Mouse (Mus musculus) left cerebral cortex, postnatal 25 days (tissue): Measurements from ENCODE around the gene Bbx. TPM values are rescaled to one million over a fixed set of nuclear protein-coding genes. Genes with fewer than 3 reads are reported as not detected.

Source experiments
- DNase-seq, 2 experiments: peaks; one replicate each; pipeline ENCODE4 v3.0.0; 2022; ENCODE audit warnings: low spot score in 2 of 2, mixed read lengths in 1 of 2
- intact Hi-C: fragments of 180-260 bp; cut with DNase I; formaldehyde crosslinking; loops from one replicate; pipeline ENCODE4 v1.15.1; 2025
- total RNA-seq, 2 experiments: library from RNA; stranded (reverse); gene quantifications; 2 replicates each; pipeline ENCODE4 v1.2.3; 2021

Bbx gene
- total RNA-seq, 2 experiments from 2014 or later = 17.1 to 20.0 TPM

DNA sequence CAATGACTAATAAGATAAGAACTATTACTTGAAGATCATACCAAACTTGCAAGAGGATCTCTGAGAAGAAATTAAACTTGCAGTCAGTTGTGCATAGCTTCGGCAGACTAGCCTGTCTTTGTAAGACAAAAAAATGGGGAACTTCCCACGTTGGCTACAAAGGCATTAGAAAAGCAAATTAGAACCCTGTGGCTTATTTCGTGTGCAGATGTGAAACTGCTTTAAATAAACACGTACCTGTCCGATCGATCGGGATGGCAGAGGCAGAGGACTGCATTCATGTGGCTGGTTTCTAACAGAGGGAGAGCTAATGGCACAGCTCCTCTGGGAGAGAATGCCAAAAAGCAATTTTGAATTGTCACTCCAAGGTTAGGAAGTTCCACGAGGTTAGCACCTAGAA, 16.8 kb downstream of the Bbx start:
- intact Hi-C loops = no loop called here
- no peak for DNase-seq

DNA sequence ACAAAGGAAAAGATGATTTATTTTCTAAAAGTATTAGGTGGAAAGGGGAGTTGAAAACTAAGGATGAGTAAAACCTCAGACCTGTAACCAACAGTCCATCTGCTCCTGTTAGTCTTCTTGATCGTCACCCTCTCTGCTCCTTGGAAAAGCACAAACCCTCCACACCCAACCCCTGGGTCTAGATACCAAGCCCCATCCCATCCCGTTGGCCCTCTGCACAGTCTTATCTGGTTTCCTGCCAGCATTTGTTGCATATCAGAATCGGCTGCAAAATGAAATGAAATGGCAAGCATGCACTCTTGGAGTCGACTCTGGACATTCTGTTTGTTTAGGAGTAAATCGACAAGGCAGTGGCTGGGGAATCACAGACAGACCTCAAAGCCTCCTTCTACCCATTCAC, 29.3 kb downstream of the Bbx start:
- intact Hi-C loops = no loop called here
- DNase-seq = no peak

DNA sequence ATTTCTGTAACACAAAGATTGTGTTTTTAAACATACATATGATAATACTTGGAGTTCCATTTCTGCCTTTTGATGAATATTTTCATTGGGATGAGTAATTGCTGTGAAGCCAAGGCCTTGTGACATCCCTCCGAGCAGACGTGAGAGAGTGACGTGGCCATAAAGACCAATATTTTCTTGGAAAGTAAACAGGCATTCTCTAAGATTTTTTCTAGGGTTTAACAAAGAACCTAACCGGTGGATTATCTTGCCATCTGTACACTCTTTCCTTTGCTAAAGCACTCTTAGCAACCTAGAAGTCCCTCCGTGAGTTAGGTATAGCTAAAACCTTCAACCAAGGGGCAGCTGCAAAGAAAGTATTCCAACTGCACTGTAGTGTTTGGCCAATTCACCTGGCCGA, 32.4 kb downstream of the Bbx start:
- DNase-seq = no peak
- intact Hi-C loops = no loop called here

DNA sequence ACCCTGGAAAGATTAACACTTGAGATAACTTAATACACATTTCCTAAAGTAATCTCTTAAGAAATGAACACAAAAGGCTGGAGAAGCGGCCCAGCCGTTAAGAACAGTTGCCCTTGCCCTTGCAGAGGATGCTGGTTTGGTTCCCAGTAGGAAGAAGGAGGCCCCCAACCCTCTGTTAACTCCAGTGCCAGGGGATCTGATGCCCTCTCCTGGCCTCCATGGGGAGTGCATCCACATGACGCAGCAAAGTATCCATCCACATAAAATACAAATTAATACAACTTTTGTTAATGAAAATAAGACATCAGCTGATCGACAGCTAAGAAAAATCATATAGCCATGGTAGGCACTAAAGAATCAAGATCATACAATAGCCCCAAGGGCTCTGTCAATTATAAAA, 33.6 kb downstream of the Bbx start:
- intact Hi-C loops = no loop called here
- no peak for DNase-seq

DNA sequence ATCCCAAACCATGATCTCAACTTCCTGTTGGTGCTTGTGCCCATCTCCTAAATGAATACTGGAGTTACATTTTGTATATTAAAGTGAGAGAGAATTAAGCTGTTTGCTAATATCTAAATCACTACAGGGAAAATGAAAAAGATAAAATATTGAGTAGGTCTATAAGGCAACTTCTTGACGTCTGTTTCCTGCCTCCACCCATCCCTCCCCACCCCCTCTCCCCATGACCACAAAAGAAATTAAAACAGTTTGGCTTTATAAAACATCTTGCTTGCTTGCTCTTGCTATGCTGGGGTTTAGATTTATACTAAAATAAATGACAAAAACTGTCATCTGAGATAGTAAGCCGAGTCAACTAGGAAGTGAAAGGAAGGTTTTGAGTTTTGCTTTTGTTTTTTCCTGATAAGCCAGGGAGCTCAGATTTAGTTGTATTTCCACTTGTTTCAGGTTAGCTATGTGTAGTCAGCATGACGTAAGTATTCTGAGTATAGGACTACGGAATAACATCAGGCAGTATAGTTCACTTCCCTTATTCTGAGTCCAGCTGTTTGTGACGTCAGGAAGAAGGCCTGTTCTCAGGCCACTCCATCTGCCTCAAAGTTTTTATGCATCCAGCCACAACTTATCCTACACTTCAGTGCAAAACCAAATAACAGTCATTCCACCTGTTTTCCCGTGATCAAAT, 36.1 kb downstream of the Bbx start:
- no peak for DNase-seq
- intact Hi-C loops = no loop called here

DNA sequence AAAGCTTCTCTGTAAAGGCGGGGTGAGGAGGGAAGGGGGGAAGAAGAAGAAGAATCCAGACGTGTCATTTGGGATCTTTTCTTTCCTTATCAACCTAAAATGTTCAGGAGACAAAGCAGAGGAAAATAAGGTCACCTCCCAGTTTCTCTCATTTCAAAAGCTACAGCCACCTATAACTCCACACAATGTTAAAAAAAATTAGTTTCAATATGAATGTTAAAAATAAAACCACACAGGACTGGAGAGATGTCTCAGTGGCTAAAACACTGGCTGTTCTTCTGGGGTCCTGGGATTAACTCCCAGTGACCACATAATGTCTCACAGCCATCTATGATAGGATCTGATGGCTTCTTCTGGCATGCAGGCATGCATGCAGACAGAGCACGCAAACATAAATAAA, 43.7 kb downstream of the Bbx start:
- intact Hi-C loops = no loop called here
- DNase-seq = no peak

DNA sequence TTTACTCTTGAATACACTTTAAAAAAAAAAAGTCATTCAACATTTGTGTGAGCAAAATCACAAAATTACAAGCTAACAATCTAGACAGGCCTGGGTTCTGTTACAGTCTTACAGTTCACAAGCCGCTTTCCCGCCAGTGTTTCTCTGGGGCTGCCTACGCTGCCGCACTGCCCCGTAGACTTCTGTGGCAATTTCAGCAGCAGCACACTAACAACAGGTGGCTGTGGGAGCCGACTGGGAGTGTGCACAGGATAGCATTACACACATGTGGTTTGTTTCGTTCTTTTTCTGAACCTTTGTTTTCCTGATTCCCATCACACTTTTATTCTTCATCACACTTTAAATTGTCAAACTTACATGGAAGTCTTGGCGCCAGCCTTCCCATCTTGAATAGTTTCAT, 48.6 kb downstream of the Bbx start:
- DNase-seq = no peak
- intact Hi-C loops = loop anchor here (5.0 kb wide), 1 partner anchor 144 kb away; no protein-coding TSS in a partner anchor

DNA sequence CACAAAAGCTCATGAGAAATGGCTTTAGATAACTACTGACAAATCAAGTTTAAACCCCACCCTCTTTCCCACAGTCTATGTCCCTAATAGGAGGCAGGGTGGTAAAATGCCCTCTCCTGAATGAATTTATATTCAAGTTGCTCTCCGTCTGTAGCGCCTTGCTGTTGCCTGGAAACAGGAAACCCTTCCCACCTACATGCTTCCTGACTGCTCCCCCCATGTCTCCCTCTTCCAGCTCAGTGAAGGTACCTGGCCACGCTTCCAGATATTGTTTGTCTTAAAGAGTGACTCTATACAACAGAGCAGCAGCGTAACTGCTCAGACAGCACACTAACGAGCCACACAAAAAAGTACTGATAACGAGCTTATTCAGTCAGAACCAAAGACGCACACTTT, 50.8 kb downstream of the Bbx start:
- intact Hi-C loops = loop anchor here (1.0 to 5.0 kb wide), 3 partner anchors 49 to 355 kb away; no protein-coding TSS in a partner anchor
- DNase-seq = peak; percentile 39 to 48

DNA sequence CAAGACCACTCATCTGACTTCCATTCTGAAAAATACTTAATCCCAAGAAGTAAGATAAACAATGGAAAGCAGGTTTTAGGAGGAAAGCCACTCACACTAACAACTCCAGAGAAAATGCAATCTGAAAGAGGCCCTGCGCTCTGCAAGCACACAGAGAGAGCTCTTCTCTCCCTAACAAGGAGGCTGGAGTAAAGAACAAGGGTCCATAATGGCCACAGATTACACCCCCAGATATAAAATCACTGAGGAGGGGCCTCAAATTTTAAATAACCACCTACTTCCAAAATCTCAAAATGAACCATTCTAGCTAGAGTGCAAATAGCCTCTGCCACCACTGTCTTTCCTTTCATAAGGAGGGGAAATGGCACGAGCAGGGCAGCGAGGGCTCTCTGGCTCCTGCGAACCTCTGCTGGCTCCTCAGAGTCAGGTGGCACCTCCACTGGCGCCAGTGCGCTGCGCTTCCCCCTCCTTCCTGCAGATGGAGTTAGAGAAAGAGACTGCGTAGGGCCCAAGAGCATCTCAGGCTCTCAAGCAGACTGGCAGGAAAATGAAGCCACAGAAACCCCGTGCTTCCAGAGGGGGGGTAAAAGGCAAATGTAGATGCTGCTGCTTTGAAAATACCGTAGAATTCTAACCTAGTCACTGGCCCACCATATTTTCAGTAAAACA, 51.4 kb downstream of the Bbx start:
- intact Hi-C loops = loop anchor here (1.0 to 5.0 kb wide), 3 partner anchors 49 to 355 kb away; no protein-coding TSS in a partner anchor
- DNase-seq = peak; percentile 84 to 89

DNA sequence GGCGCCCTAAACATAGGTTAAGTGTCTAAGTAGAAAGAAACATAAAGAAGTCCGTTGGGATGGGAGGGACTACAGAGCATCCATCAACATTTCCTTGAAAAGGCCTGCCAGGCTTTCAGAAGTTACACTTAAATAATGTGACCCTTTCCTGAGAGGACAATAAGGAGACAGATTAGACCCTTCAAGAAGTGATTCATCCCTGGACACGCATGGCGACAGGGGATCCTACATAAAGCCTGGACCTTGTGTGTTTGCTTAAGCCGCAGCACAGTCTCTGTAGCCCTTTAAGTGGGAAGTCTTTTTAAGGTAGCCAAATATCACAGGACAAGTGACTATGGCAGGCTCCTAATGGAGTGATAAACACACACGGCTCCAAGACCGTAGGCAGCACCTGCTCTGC, 52.0 kb downstream of the Bbx start:
- no peak for DNase-seq
- intact Hi-C loops = loop anchor here (5.0 kb wide), 1 partner anchor 147 kb away; no protein-coding TSS in a partner anchor

DNA sequence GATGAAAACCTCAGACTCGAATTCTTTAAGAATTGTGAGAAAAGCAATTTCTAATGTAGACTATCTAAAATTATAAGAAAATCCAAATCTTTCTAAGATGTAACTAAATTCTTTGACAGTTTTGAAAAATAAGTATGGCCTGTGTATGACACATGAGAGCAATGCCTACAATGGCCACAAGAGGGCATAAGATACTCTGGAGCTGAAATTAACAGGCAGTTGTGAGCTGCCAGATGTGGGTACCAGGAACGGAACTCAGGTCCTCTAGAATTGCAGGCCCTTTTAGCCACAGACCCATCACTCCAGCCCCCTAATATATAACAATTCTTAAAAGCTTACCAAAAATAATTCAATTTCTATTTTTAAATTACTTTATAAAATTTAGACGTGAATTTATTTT, 57.6 kb downstream of the Bbx start:
- intact Hi-C loops = no loop called here
- peak in 1 of 2 experiments; percentile 12 for DNase-seq

DNA sequence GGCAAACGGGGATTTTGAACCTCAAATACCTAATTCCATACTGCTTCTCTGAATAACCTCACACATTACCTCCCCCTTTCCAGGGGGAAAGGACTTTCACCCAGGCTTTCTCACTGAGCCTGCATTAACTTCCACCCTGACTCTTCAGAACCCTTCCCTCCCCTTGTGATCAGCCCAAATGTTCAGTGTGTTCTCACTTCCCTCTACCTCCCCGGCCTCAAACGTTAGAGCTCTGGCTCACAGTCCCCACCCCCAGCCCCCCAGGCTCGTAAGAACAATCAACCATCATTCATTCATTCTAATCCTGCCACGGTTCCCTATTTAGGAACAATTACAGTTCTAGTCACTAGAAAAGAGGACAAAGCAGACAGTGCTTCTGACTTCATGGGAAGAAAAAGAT, 58.5 kb downstream of the Bbx start:
- no peak for DNase-seq
- intact Hi-C loops = no loop called here

DNA sequence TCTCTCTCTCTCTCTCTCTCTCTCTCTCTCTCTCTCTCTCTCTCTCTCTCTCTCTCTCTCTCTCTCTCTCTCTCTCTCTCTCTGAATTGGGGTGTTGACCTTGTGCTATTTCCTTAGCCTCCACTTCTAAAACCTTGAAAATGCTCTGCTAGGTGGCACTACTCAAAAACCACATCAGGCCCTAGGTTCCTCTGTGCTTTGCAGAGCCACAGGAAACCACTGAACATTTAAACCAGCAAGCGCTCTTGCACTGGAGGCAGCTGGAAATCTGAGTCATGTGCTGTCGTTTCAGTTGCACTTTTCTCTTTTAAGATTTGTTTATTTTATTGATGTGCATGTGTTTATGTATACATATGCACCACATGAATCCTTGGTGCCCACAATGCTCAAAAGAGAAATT, 59.6 kb downstream of the Bbx start:
- intact Hi-C loops = no loop called here
- no peak for DNase-seq

DNA sequence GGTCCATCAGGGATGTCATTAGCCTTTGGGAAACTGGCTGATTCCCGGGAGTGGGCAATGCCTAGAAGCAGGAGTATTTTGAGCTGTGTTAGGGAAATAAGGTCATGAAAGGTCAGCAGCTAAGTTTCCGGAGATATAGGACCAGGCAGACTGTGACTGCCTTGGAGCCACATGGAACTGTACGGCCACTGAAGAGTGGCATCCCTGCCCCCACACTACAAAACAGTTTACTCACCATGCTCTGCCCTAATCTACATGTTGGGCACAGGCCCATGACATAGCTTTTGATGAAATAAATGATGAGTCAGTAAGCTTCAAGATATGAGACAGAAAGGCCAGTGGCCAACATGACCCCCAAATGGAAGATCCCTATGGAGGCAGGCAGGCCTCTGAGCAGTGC, 60.7 kb downstream of the Bbx start:
- no peak for DNase-seq
- intact Hi-C loops = no loop called here

DNA sequence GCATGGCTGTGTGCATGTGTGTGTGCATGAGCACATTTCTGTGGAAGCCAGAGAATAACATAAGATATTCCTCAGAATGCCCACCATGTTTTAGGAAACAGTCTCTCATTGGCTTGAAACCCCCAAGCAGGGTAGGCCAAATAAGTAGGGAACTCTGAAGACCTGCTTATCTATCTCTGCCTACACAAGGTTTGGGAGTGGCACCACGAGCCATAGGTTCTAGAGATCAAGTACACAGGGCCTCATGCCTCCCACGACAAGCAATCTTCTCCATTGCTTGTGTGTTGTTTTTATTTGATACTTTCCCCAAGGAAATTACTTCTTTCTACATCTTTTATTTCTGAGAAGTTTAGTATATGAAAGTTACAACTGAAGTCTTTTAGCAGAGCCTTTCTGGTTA, 61.8 kb downstream of the Bbx start:
- DNase-seq = no peak
- intact Hi-C loops = no loop called here

DNA sequence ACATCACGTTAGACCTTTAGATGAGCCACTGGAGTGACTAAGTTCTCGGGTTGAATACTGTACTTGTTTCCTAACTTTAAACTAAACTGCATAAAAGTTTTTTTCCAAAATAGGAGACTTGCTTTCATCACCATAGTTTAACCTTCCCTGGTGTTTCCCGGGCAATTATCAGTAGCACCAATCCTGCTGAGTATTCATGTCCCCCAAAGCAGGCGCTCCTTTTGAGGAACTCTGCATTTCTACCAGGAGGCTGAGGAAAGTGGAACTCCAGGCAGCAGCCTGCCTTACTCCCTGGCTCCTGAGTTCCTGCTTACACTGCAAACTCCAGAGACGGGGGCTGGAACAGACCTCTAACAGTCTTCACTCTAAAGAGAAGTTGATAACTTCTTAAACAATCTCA, 65.6 kb downstream of the Bbx start:
- no peak for DNase-seq
- intact Hi-C loops = no loop called here

DNA sequence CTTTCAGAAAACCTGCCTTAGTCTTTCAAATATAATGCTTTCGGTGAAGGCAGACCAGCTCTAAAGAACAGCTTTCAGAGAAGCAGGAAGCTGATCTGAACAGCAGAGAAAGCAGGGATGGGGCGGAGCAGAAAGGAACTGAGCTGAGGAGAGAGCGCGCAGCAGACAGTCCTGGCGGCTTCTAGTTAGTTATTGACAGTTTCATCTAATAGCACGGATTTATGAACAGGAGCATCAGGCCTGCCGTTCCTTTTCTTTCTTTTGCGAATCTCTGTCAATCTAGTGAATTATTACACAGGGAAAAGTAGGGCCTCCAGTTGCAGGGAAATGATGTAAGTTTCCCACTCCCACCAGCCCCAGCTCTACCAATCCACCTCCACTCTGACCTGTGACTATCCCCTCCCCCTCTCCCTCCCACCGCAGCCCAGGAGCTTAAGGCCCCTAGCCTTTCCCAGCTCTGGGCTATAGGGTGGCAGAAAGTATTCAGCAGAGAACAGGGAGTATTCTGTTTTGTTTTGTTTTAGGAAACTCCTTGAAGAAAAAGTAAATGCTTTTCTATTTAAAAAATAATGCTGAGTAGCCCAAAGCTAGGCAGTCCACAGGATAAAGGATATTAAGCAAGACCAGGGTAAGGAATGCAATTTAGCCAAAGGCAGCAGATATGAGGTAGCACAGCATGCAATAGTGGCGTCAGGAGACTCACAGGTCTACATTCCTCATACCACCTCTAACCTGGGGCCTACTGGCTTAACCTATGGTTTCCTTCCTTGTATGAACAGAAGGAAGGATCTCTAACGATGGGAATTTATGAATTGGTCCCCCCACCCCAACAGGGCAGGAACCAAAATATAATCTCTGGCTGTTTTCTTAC, 67.8 kb downstream of the Bbx start:
- peak; percentile 30 to 52 for DNase-seq
- intact Hi-C loops = no loop called here

DNA sequence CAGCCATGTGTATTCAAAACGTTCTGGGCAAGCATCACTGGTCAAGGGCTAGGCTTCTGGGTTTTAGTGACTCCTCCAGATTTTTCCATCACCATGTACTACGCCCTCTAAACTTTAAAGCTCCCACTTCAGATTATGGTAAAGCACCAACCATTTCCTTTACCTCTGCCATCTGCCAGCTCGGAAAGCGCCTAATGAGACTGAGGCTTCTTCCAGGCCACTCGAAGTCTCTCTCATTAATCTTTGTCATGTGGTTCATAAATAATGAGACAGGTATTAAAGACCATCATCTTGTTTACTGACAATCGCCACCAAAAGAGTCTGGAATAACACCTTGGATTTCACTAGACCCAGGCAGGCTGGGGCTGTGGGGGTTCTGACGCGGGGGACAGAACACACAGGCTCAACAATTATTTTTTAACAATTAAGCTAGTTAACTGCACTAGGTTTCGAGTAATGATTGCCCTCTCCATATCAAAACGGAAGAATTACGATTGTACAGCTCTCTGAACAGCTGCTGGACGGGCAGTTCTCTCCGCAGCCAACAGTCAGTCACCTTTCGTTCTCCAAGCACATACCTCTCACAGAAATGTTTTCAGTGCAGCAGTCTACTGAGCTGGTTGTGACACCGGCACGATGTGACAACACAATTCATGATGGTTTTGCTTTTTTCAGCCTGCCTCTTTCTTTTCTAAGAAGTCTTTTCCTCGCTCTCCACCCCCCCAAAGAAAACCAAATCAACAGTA, 68.6 kb downstream of the Bbx start:
- intact Hi-C loops = no loop called here

DNA sequence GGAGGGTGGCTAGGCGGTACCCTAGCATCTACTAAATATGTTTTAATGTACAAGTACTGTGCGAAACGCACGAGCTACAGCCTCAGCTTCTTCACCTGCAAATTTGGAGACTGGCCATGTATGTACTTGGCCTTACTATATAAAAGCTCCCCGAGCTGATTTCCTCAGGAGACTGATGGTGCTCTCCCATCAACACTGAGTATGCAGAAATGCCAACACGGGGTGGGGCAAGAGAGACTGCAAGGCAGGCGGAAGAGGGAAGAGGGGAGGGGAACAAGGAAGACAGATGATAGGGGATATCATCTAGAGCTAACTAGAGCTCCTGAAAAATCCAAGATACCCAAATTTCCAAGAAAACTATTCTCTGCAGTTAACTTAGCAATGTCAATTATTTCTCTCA, 71.6 kb downstream of the Bbx start:
- DNase-seq = no peak
- intact Hi-C loops = no loop called here

More for the DNA sequence above, 68.6 kb downstream of the Bbx start:
- no peak for DNase-seq

DNA sequence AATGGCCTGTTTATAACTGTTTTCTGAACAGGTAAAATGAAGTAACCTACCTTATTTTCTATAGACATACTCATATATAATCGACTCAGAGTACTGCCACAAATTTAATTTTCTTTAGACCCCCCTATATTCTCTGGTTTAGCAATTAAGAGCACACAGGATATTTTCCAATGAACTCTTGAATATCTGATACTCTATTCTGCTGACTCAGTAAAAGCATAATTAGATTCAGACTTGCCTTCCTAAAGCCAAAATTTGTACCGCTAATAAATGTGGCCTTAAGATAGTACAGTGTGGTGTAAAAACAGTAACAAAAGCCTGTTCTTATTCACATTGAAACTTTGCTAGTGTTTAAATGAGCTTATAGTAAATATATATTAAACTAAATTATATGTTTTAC, 102.5 kb downstream of the Bbx start:
- intact Hi-C loops = no loop called here
- DNase-seq = no peak
